15 mouse cellular contexts compared by ENCODE assay signal in genomic region chr3:142755132-142755867, GRCm38 (mm10). TPM values are rescaled to one million over a fixed set of nuclear protein-coding genes. Genes with fewer than 3 reads are reported as not detected.
DNase-seq lines count a peak whose midpoint lies in the region; ATAC-seq and TF ChIP-seq lines count a peak whose summit lies in the region.
"Had no signal": no experiment of that assay in that cellular context is flagged by ENCODE, and none has a peak within 500 bp of the region (broad histone marks: within the 10 kb centered on the region; RNA-seq: fewer than 3 reads in every experiment).

No protein-coding gene starts in this region.

- no peaks in the 10 kb centered on the region for H3K36me3 ChIP-seq in hindbrain, embryonic 15.5 days
- H3K36me3 ChIP-seq in hindbrain, embryonic 12.5 days = no peaks in the 10 kb centered on the region
- H3K36me3 ChIP-seq: forebrain, embryonic 15.5 days; limb, embryonic 12.5 days; liver, embryonic 13.5 days had no signal

- DNase-seq in gastrocnemius, adult 2 months = no peak
- no peak for DNase-seq in gastrocnemius, postnatal 4 days (ENCODE audit: low spot score in 2 of 2)
- peak; percentile 6 for DNase-seq in retina, postnatal 7 days (ENCODE audit: low read depth, low spot score)
- no peak for DNase-seq in retina, embryonic 14.5 days (ENCODE audit: low spot score)
- DNase-seq in thymus, postnatal 10 days (ENCODE audit: low spot score in 2 of 2) = no peak
- DNase-seq: adrenal gland, postnatal 10 days; cerebellum, adult 9-10 months; kidney, adult 18-20 months; kidney, postnatal 10 days; liver, embryonic 13.5 days; right cerebral cortex, adult 18-20 months had no signal

- H3K27ac ChIP-seq in gastrocnemius, adult 2 months = no peak overlapping the region
- no peak overlapping the region for H3K27ac ChIP-seq in hindbrain, embryonic 15.5 days (replicated peaks)
- no peak overlapping the region for H3K27ac ChIP-seq in hindbrain, embryonic 12.5 days
- H3K27ac ChIP-seq: forebrain, embryonic 15.5 days; limb, embryonic 12.5 days; liver, embryonic 13.5 days had no signal

- WGBS in hindbrain, embryonic 15.5 days = 73% methylated on average over 18 of the region's 18 CpGs
- WGBS in hindbrain, embryonic 12.5 days = 90% methylated on average over 18 of the region's 18 CpGs

- no peak overlapping the region for H3K9ac ChIP-seq in hindbrain, embryonic 15.5 days
- H3K9ac ChIP-seq in hindbrain, embryonic 12.5 days = no peak overlapping the region
- H3K9ac ChIP-seq: forebrain, embryonic 15.5 days; limb, embryonic 12.5 days; liver, embryonic 13.5 days had no signal

- intact Hi-C loops in gastrocnemius, adult 2 months (cut with DNase I) = no loop called here

- H3K4me3 ChIP-seq in gastrocnemius, adult 2 months = peak overlapping the region; percentile 43
- H3K4me3 ChIP-seq in hindbrain, embryonic 15.5 days = no peak overlapping the region
- no peak overlapping the region for H3K4me3 ChIP-seq in hindbrain, embryonic 12.5 days
- H3K4me3 ChIP-seq: forebrain, embryonic 15.5 days; limb, embryonic 12.5 days; liver, embryonic 13.5 days had no signal

- H3K4me2 ChIP-seq in hindbrain, embryonic 15.5 days = peak overlapping the region; percentile 8; the same call in 1 of the 2 replicates
- H3K4me2 ChIP-seq in hindbrain, embryonic 12.5 days (replicated peaks) = no peak overlapping the region
- H3K4me2 ChIP-seq: forebrain, embryonic 15.5 days; limb, embryonic 12.5 days; liver, embryonic 13.5 days had no signal

- no peak for ATAC-seq in hindbrain, embryonic 15.5 days (ENCODE audit: low FRiP score, low read depth)
- ATAC-seq in hindbrain, embryonic 12.5 days (ENCODE audit: low FRiP score) = no peak
- ATAC-seq: forebrain, embryonic 15.5 days had no signal

- H3K4me1 ChIP-seq in hindbrain, embryonic 15.5 days (replicated peaks) = no peaks in the 10 kb centered on the region
- H3K4me1 ChIP-seq in hindbrain, embryonic 12.5 days = no peaks in the 10 kb centered on the region
- H3K4me1 ChIP-seq: forebrain, embryonic 15.5 days; limb, embryonic 12.5 days had no signal

- H3K9me3 ChIP-seq in hindbrain, embryonic 15.5 days = no peaks in the 10 kb centered on the region
- no peaks in the 10 kb centered on the region for H3K9me3 ChIP-seq in hindbrain, embryonic 12.5 days (replicated peaks)
- H3K9me3 ChIP-seq: forebrain, embryonic 15.5 days; limb, embryonic 12.5 days; liver, embryonic 13.5 days had no signal

- no peaks in the 10 kb centered on the region for H3K27me3 ChIP-seq in hindbrain, embryonic 15.5 days
- no peaks in the 10 kb centered on the region for H3K27me3 ChIP-seq in hindbrain, embryonic 12.5 days
- H3K27me3 ChIP-seq: forebrain, embryonic 15.5 days; limb, embryonic 12.5 days; liver, embryonic 13.5 days had no signal

- TF ChIP-seq CTCF in gastrocnemius, adult 2 months (IDR thresholded peaks at IDR 0.05) = no peak

RNA-seq across cellular contexts. Expression of gene Gtf2b, which starts 9.5 kb away (rescaled TPM):
- total RNA-seq in gastrocnemius, adult 2 months (2021) = 10 to 100 TPM; 13.9 to 14.1 TPM
- total RNA-seq in gastrocnemius, postnatal 4 days (2021) = 10 to 100 TPM; 24.2 to 26.7 TPM
- 71.2 and 72.9 TPM in 2 replicates for polyA plus RNA-seq in hindbrain, embryonic 15.5 days (2015; fragmentation: Nextera tagmentation; extraction: Ambion mirVana)
- polyA plus RNA-seq in hindbrain, embryonic 12.5 days (2016; fragmentation: Nextera tagmentation; extraction: Ambion mirVana) = 88.1 and 94.1 TPM in 2 replicates

RNA-seq across cellular contexts. Expression of gene Kyat3, which starts 54.4 kb away (rescaled TPM):
- total RNA-seq in gastrocnemius, adult 2 months (2021) = 10 to 100 TPM in 1 of 2 experiments, 1 to 10 TPM in 1; 9.5 to 14.0 TPM
- total RNA-seq in gastrocnemius, postnatal 4 days (2021) = 1 to 10 TPM; 4.6 to 5.1 TPM
- polyA plus RNA-seq in hindbrain, embryonic 15.5 days (2015; fragmentation: Nextera tagmentation; extraction: Ambion mirVana) = 5.4 and 5.6 TPM in 2 replicates
- 10.2 and 11.9 TPM in 2 replicates for polyA plus RNA-seq in hindbrain, embryonic 12.5 days (2016; fragmentation: Nextera tagmentation; extraction: Ambion mirVana)
